Mouse (Mus musculus) kidney, embryonic 15.5 days (tissue): ENCODE measurements around the gene Gm2115. TPM values are rescaled to one million over a fixed set of nuclear protein-coding genes. Genes with fewer than 3 reads are reported as not detected.

Experiments used
- ATAC-seq: fragments of 200-750 bp; cut with Nextera tagmentation; replicated peaks from 2 replicates; pipeline ENCODE4 v1.8.0; 2017; ENCODE audit warnings: moderate TSS enrichment; ENCODE audit not compliant: low FRiP score
- H3K27ac ChIP-seq: fragments of 300-500 bp; sonication (generic); 2 replicates; pipeline ENCODE4 v1.5.1; 2015; ENCODE audit warnings: mild to moderate bottlenecking, inconsistent platforms
- H3K27me3 ChIP-seq: fragments of 300-500 bp; sonication (generic); 2 replicates; pipeline ENCODE4 v1.6.1; 2015; ENCODE audit warnings: inconsistent platforms
- H3K36me3 ChIP-seq: fragments of 300-500 bp; sonication (generic); 2 replicates; pipeline ENCODE4 v1.6.1; 2015; ENCODE audit warnings: inconsistent platforms
- H3K4me1 ChIP-seq: fragments of 300-500 bp; sonication (generic); 2 replicates; pipeline ENCODE4 v1.6.1; 2015; ENCODE audit warnings: inconsistent platforms
- H3K4me2 ChIP-seq: fragments of 300-500 bp; sonication (generic); 2 replicates; pipeline ENCODE4 v1.6.1; 2015; ENCODE audit warnings: moderate library complexity, mild to moderate bottlenecking, inconsistent platforms
- H3K4me3 ChIP-seq: fragments of 300-500 bp; sonication (generic); replicated peaks from 2 replicates; pipeline ENCODE4 v1.5.1; 2015; ENCODE audit warnings: mild to moderate bottlenecking, inconsistent platforms
- H3K9ac ChIP-seq: fragments of 300-500 bp; sonication (generic); 2 replicates; pipeline ENCODE4 v1.6.1; 2015; ENCODE audit warnings: mild to moderate bottlenecking, inconsistent platforms
- H3K9me3 ChIP-seq: fragments of 300-500 bp; sonication (generic); replicated peaks from 2 replicates; pipeline ENCODE4 v1.6.1; 2016; ENCODE audit warnings: inconsistent platforms
- WGBS: fragments of 180-500 bp; shearing (Covaris S2); methylation state at CpG from one replicate; pipeline ENCODE4 v1.1.7; 2015; ENCODE audit warnings: mixed read lengths; 5-methylcytosine and 5-hydroxymethylcytosine counted together
- polyA plus RNA-seq: library from polyadenylated mRNA; unstranded; fragments of >200 nt; fragmentation: Nextera tagmentation; extraction: Ambion mirVana; gene quantifications from 2 replicates; pipeline ENCODE4 v1.2.1, GENCODE M21; 2015

Gm2115 gene
- polyA plus RNA-seq = 0.18 and 0.60 TPM in 2 replicates

DNA sequence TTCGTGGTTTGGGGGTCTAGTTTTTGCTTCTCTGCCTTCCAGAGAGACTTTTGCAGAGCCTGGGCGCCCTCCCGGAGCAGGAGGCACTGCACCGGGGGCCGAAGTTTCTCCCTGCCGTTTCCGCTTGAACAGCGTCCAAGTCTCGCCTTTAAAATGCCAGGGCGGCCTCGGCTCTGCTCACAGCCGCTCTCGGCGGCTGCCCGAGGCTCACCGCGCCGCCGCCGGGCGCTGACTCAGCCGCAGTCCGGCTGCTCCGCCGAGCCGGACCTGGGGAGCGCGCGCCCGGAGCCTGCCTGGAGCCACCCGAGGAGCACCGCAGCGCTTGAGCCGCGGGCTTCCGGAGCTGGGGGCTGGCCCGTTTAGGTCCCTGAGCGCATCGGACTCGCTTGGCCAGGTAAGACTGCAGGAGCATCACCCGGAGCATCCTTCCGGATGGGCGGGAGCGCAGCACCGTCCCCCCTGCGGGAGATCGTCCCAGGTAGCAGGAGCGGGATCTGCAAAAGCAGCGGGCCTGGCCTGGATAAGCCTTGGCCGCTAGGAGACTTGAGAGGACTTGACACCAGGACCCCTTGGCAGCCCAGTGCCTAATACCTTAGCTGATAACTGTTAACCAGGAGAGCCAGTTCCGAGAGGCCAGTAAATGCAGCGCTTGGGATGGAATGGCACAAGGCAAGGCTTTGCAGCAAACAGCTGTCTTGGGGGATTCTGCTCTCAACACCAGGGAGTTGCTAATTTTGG is at the start of gene Gm2115:
Gm2115 (plus strand) TSS at position 159 of the 738 bp plus-strand sequence.
- Histone ChIP-seq H3K9ac (peak within 1 kb of the TSS; percentile 22; the same call in 1 of the 2 replicates), H3K9me3 (no peaks in the 10 kb centered on the region), H3K27ac (no peak within 1 kb of the TSS), H3K4me2 (peak within 1 kb of the TSS; percentile 83), H3K4me1 (peaks cover 16% of the 10 kb centered on the region), H3K27me3 (peaks cover 35% of the 10 kb centered on the region), H3K4me3 (peak within 1 kb of the TSS; percentile 47), H3K36me3 (no peaks in the 10 kb centered on the region)
- WGBS = 2% methylated on average over 52 of the region's 52 CpGs
- ATAC-seq = peak; percentile 95

DNA sequence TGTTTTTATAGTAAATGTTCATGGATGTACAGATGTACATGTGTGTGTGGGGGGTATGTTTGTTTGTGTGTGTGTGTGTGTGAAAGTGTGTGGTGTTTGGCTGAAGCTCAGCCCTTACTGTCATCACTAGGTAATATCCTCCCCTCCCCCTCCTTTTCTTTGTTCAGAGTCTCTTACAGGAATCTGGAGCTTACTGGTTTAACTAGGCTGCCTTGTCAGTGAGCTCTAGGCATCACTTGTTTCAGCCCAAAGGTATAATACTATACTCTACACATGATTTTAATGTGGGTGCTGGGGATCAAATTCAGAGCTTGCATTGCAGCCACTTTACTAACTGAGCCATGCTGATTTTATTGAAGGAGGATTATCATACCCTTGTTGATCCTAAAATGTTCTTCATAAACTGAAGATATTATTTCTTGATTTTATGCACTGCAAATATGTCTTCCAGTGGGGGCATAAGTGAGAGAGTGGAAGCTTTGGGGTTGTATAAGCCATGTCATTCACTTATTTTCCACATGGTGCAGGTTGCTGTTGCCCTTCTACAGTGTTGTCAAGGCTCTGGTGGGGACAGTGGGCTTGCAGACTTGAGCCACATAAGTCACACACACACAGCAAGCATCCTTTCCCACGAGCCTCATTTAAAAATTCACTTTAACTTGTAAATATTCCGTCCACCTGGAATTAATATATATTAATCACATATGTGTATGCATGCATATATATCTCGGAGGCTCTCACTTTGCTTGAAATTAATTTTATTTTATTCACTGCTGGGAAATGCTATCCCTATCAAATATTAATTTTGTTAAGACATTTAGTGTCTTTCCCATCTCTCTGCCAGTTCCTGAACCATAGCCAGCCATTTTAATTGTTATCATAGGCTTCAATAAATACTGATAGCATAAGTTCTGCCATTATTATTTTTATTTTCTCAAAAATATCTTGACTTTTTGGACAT is 45.0 kb upstream of the Gm2115 start:
- Histone ChIP-seq H3K9me3 (no peaks in the 10 kb centered on the region), H3K9ac (no peak overlapping the region), H3K36me3 (no peaks in the 10 kb centered on the region), H3K27ac (no peak overlapping the region), H3K4me1 (no peaks in the 10 kb centered on the region; the same call in 1 of the 2 replicates), H3K4me3 (no peak overlapping the region), H3K4me2 (no peak overlapping the region), H3K27me3 (no peaks in the 10 kb centered on the region)
- ATAC-seq = no peak
- 76% methylated on average over 3 of the region's 3 CpGs for WGBS

DNA sequence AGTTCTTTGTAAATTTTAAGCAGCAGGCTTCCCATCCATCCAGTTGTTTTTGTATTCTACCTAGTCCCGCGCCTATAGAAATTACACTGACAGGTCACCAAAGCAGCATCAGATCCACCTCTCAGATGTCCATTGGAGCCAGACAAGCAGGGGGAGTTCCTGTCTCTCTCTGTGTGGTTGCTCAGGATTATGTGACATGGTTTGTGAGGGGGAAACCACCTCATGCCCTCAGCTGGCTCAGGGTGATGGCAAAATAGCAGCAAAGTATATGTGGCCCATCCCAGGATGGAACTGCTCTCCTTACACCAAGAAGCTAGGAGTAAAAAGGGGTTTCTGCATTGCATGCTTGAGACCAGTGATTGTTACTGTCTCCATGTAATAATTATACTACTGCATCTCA is 42.3 kb upstream of the Gm2115 start:
- 51% methylated on average over 2 of the region's 2 CpGs for WGBS
- no peak overlapping the region for H3K9ac ChIP-seq
- no peaks in the 10 kb centered on the region for H3K36me3 ChIP-seq
- no peak overlapping the region for H3K27ac ChIP-seq
- ATAC-seq = 0 out of 2 replicates have a peak, but pooled peaks have one; percentile 52
- no peaks in the 10 kb centered on the region for H3K9me3 ChIP-seq
- no peak overlapping the region for H3K4me3 ChIP-seq
- no peak overlapping the region for H3K4me2 ChIP-seq
- H3K27me3 ChIP-seq = no peaks in the 10 kb centered on the region
- no peaks in the 10 kb centered on the region; the same call in 1 of the 2 replicates for H3K4me1 ChIP-seq

DNA sequence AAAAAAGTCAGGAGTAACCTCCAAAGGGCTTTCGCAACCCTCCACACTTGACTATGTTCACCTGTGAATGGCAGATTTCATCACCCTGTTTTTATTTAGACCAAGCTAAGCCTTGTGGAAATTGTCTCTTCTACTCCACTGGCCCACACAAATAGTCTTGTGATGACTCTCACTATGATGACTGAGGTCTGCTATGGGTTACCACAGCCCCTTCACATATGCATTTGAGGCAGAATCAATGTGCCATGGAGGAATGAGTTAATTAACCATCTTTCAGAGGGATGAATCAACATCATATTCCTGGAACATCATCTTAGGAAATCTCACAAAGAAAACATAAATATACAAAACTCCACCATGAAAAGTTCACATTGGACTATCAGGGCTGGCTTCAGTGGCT is 25.6 kb upstream of the Gm2115 start:
- H3K36me3 ChIP-seq = no peaks in the 10 kb centered on the region
- no peaks in the 10 kb centered on the region for H3K9me3 ChIP-seq
- ATAC-seq = no peak
- 93% methylated on average over 1 of the region's 1 CpGs for WGBS
- H3K27ac ChIP-seq = no peak overlapping the region
- no peaks in the 10 kb centered on the region for H3K4me1 ChIP-seq
- H3K9ac ChIP-seq = no peak overlapping the region
- H3K27me3 ChIP-seq = no peaks in the 10 kb centered on the region
- H3K4me2 ChIP-seq = no peak overlapping the region
- H3K4me3 ChIP-seq = no peak overlapping the region

DNA sequence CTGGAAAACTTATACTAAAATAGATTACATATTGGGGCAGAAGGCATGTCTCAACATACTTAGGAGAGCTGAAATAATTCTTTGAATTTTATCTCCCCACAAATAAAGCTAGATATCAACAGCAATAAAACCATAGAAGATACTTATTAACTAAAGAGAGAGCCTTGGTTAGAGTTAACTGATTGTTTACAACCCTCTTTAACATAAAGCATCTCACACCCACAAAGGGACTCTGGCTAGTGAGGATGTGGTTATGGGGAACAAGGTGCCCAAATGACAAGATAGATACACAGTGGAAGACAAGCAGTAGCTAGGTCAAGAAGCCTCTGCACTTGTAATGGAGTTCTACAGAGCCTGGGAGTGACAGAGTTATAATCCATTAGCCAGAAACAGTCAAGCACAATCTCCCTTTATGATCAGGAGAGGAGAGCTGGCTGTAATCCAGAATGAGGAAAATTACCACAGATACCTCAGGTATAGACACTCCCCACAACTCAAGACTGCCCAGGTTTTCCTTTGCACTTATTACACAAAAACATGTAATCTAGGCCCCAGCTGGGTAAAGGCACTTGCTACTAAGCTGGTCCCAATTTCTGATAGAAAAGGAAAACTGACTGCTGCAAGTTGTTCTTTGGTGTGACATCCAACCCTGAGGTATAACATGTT is 10.1 kb upstream of the Gm2115 start:
- Histone ChIP-seq H3K36me3 (no peaks in the 10 kb centered on the region), H3K27me3 (no peaks in the 10 kb centered on the region), H3K9me3 (no peaks in the 10 kb centered on the region), H3K9ac (no peak overlapping the region), H3K4me3 (no peak overlapping the region), H3K4me1 (no peaks in the 10 kb centered on the region), H3K4me2 (no peak overlapping the region), H3K27ac (no peak overlapping the region)
- no peak for ATAC-seq

DNA sequence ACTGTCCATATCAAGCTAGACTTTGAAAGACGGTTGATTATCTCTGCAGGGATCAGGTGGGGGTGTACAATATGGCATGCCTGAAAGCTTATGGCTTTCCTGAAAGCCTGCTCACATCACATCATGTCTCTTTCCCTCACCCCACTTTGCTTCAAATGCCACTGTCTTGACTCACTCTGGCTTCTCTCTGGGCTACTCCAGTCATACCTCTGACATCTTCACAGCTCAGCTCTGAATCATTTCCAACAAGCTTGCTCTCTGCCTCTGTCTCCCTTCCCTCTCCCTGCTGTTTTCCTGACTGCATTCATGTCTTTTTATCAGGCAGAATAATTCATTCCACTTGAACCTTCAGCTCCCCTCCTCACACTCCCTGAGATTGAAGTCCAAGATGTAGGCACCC is 7.4 kb upstream of the Gm2115 start:
- H3K27ac ChIP-seq = no peak overlapping the region
- ATAC-seq = no peak
- 59% methylated on average over 1 of the region's 1 CpGs for WGBS

DNA sequence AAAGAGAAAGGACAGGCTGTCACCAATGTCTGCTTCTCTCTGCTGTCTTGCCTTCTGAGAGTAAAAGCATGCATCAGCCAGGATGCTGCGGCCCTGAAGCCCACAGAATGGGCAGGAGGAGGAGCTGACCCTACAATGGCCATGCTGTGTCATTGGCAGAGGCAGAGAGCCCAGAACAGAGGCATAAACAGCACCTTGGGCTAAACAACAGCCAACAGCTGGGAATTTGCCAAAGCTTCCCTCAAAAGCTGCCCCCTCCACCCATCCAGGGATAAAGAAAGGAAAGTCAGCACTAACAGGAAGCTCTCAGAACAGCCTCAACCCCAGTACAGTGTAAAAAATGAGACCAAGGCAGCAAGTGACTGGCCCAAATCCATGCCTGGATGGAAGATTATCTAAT is 6.3 kb upstream of the Gm2115 start:
- H3K4me1 ChIP-seq = no peaks in the 10 kb centered on the region
- ATAC-seq = no peak
- no peak overlapping the region for H3K4me3 ChIP-seq
- no peak overlapping the region for H3K4me2 ChIP-seq
- no peaks in the 10 kb centered on the region for H3K36me3 ChIP-seq
- H3K27me3 ChIP-seq = peaks cover 5% of the 10 kb centered on the region; the same call in 1 of the 2 replicates
- H3K9me3 ChIP-seq = no peaks in the 10 kb centered on the region
- H3K9ac ChIP-seq = no peak overlapping the region
- 35% methylated on average over 1 of the region's 1 CpGs for WGBS
- no peak overlapping the region for H3K27ac ChIP-seq

More for the DNA sequence above, 7.4 kb upstream of the Gm2115 start:
- no peaks in the 10 kb centered on the region for H3K4me1 ChIP-seq
- no peak overlapping the region for H3K4me2 ChIP-seq
- H3K9ac ChIP-seq = no peak overlapping the region
- no peaks in the 10 kb centered on the region for H3K9me3 ChIP-seq
- H3K36me3 ChIP-seq = no peaks in the 10 kb centered on the region
- no peaks in the 10 kb centered on the region for H3K27me3 ChIP-seq
- no peak overlapping the region for H3K4me3 ChIP-seq

DNA sequence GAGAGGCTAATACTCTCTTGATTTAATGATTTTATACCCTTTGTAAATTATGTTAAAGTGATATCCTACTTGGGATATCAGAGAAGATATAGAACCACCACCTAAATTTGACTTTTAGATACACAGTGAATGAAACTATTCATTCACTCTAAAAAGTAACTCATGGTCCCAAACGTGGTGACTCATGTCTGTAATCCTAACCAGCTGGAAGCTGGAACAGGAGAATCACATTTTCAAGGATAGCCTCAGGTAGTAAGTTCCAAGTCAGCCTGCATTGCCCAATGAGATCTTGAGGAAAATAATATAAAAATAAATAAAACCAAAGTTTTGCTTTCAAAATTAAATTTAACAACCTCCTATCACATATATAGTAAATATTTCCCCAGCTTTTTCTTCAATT is 2.6 kb upstream of the Gm2115 start:
- WGBS = 43% methylated on average over 1 of the region's 1 CpGs
- no peak overlapping the region for H3K4me2 ChIP-seq
- no peaks in the 10 kb centered on the region for H3K36me3 ChIP-seq
- peaks cover 16% of the 10 kb centered on the region for H3K4me1 ChIP-seq
- H3K27me3 ChIP-seq = peaks cover 32% of the 10 kb centered on the region
- no peak for ATAC-seq
- no peak overlapping the region for H3K4me3 ChIP-seq
- H3K9me3 ChIP-seq = no peaks in the 10 kb centered on the region
- H3K27ac ChIP-seq = no peak overlapping the region
- no peak overlapping the region for H3K9ac ChIP-seq

DNA sequence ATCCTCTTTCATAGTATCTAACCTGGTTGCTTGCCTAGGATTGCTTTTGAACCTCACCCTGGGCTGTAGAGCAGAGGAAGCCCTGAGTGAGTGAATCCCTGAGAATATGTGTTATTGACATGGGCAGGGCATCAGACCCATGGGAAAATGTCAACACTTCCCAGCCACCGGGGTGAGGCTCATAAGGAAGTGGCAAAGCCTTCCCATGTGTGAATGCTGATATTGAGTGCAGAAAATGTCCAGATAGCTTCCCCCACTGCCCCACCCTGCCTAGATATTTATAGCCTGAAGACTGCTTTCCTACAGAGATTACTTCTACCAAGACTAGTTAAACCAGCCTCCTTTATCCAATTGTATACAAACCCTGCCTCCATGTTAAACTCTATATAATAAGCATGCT is 4.0 kb downstream of the Gm2115 start:
- Histone ChIP-seq H3K4me2 (no peak overlapping the region), H3K27me3 (peaks cover 30% of the 10 kb centered on the region), H3K9ac (no peak overlapping the region), H3K27ac (no peak overlapping the region), H3K9me3 (no peaks in the 10 kb centered on the region), H3K36me3 (no peaks in the 10 kb centered on the region), H3K4me1 (peaks cover 14% of the 10 kb centered on the region), H3K4me3 (no peak overlapping the region)
- WGBS = 85% methylated on average over 1 of the region's 1 CpGs
- no peak for ATAC-seq

DNA sequence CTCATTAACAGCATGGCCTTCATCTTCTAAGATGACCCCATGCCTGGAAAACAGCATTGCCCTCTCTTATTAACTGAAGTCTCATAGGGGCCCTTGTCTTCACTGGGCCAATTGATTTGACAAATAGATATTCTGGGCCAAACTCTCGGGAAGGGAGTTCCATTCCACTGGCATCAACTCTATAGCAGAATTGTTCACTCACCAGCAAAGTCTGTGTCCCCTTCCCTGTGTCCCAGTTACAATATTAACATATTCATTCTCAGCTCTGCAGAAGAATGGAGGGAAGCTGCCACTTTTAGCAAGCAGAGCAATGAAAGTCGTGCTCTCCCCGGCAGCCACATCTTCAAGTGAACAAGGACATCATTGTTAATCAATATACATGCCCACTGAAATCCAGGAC is 5.9 kb downstream of the Gm2115 start:
- Histone ChIP-seq H3K4me3 (no peak overlapping the region), H3K36me3 (no peaks in the 10 kb centered on the region), H3K9me3 (no peaks in the 10 kb centered on the region), H3K4me1 (no peaks in the 10 kb centered on the region), H3K4me2 (no peak overlapping the region), H3K27ac (no peak overlapping the region), H3K9ac (no peak overlapping the region), H3K27me3 (peaks cover 17% of the 10 kb centered on the region)
- WGBS = 76% methylated on average over 3 of the region's 3 CpGs
- ATAC-seq = no peak

DNA sequence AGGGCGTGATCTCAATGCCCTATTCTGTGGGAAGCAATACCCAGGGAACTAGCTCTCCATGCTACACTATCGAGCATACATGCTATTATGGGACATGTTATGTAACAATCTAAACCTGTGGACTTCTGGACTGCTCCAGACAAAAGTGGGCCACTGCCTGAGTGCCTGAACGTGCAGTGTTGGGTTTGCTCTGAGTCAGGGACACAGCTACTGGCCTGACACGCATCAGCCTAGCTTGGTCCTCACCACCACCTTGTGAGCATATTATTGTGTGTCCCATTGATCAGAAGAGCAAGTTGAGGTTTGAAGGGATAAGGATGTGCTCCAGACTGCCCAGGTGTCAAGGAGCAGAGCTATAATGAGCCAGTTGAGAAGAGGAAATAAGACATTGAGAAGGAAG is 16.2 kb downstream of the Gm2115 start:
- Histone ChIP-seq H3K9me3 (no peaks in the 10 kb centered on the region), H3K4me1 (peaks cover 10% of the 10 kb centered on the region), H3K4me3 (no peak overlapping the region), H3K27me3 (no peaks in the 10 kb centered on the region), H3K9ac (no peak overlapping the region), H3K36me3 (no peaks in the 10 kb centered on the region), H3K4me2 (no peak overlapping the region), H3K27ac (no peak overlapping the region)
- WGBS = 86% methylated on average over 4 of the region's 4 CpGs
- ATAC-seq = no peak

DNA sequence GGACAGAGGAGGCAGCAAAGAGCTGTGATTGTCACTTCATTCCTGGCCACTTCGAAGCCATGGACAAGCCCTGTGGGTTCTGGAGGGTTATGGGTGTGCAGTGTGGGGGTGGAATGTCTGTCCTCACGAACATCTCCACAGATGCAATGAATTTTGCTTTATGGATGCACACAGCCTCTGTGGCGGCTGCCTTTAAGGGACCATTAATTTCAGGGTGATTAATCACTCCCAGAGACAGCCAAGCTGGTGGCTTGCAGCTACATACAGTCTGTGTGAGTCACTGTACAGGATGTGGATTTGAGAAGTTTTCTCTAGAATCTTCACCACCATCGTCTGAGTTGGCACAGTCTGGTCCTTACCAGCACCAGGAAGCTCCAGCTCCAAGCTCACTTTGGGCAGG is 17.9 kb downstream of the Gm2115 start:
- Histone ChIP-seq H3K4me2 (no peak overlapping the region), H3K27ac (0 out of 2 replicates have a peak overlapping the region, but pooled peaks have one; percentile 37), H3K36me3 (no peaks in the 10 kb centered on the region), H3K4me1 (peaks cover 10% of the 10 kb centered on the region), H3K4me3 (no peak overlapping the region), H3K9me3 (no peaks in the 10 kb centered on the region), H3K27me3 (no peaks in the 10 kb centered on the region), H3K9ac (no peak overlapping the region)
- 16% methylated on average over 4 of the region's 4 CpGs for WGBS
- peak; percentile 88 for ATAC-seq
